Mouse (Mus musculus): ENCODE data around the gene Gm21833.

GRCm38 (mm10) chr16:82855752-82856151 lies 27.6 kb downstream of the Gm21833 start:
- TF ChIP-seq CTCF (IDR thresholded peaks at IDR 0.05; ENCODE audit: low read depth): no peak
- no peak for TF ChIP-seq EP300 (IDR thresholded peaks at IDR 0.05; ENCODE audit: low read depth)
